Mouse (Mus musculus) T-helper 17 cell (primary cell): ENCODE results near the gene Gm4756.
"Not testable (repeated sequence)": the region's sequence is repeated elsewhere in the genome, so short reads cannot be mapped to it uniquely, and the experiment has no call there.

Experiments used
- in situ Hi-C, 2 experiments: fragments of 300-600 bp; cut with MboI, MseI; formaldehyde crosslinking; loops; 1 replicate in 1 of 2; 2 replicates in 1 of 2; pipeline ENCODE4 v1.15.1; 2025; ENCODE audit warnings: high pct_unique_total_duplicates in 2 of 2

Gm4756 gene

DNA sequence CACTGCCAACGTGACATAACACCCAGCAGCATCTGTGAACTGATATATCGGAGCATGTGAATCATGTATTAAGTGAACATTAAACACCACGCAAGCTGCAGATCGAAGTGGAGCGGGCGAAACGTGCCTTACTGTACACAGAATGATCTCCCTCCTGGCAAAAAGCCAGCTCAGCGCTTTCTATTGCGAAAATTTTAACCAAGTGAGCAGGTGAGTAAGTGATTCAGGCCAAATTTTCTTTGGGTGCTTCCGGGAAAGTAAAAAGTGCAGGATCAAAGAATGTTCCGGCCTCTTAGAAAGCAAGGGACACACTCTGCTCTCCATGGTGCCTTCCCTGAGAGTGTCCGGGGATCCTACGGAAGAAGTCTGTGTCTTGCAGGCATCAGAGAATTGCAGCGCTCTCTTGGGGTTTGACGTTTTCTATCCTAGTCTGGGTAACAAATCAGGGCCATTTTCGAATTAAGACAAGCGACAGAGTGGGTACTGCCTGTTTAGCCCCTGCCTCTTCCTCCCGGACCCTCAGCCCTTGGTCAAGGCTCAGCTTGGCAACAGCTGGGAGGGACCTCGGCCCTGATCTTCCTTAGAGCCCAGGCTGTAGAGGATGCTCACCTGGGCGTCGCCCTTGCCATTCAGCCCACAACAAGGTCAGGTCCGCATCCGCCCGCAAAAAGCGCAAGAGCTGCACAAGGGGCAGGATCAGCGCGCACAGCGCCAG is 14.7 kb upstream of the Gm4756 start:
- in situ Hi-C loops, result loop anchor here (5.0 to 25.0 kb wide), 4 partner anchors 98 to 577 kb away; partner anchors contain the start of genes Jkamp (in 1 of the 2) and L3hypdh (in 1 of the 2)

DNA sequence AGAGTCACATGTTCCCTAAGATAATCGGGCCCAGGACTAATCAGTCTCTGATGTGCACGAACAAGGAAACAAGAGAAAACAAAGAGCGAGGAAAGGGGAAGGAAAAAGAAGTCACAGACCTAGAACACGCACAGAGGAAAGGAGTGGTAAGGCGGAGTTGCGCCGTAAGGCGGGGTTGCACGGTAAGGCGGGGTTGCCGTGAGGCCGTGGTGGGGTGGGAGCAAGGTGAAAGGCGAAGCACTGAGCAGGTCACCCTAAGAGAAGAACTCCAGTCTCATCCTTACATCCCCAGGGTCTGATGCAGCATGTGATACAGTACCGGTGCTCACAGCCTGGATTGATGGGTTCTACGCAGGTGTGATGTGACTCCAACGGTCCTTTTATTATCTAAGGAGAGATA is 6.3 kb upstream of the Gm4756 start:
- in situ Hi-C loops, result loop anchor here in 1 of 2 experiments (25.0 kb wide), 1 partner anchor 568 kb away; the partner anchor contains the start of genes Jkamp and L3hypdh

DNA sequence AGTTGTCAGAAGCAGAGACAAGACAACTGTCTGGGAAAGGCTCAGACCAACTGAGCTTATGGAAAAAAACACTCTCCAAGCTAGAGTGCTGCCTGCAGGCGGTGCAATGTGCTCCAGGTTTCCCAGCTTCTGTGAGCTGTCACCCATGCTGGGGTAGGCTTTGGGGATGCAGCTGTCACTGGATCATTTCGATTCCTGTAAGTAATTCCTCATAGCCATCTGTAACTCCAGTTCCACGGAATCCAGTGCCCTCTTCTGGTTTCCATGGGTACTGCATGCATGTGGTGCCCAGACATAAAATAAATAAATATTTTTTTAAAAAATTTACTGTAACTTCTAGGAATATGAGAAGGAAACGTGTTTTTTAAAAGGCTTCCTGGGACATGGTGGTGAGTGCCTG is 5.2 kb upstream of the Gm4756 start:
- in situ Hi-C loops, result loop anchor here in 1 of 2 experiments (25.0 kb wide), 1 partner anchor 567 kb away; the partner anchor contains the start of genes Jkamp and L3hypdh

DNA sequence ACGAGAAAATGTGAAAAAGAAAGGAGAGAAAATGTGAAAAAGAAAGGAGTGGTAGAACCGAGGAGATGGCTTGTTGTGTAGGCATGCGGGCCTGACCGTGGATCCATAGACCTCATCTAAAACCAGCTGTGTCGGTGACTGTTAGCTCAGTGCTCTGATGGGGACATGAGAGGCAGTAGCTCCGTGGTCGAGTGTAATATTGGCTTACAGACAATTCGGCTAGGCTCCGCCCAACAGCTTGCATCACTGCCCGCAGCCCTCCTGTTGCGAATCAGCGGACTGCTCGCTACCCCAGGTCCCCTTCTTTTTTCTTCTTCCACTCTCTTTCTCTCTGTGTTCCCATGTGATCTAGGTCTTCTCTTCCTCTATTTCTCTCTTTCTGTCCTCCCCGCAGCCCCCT is 540 bp downstream of the Gm4756 start:
- in situ Hi-C loops, result no loop called here

DNA sequence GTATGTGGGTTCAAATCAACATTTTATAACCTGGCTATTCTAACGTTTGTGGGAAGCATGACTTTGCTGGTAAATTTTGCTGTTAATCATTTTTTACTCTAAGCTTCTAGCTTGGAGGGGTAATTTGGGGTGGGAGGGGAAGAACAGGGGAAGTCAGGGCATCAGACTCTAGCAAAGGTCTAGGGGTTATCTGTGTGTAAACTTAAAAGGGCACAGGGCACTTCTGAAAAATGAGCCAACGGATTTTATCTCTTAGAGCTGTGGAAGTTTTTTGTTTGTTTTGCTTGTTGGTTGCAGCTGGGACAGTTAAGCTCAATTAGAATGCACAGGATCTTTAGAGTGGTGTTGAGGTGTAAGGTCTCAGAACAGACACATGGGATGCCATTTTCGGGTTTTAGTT is 11.4 kb downstream of the Gm4756 start:
- in situ Hi-C loops, result loop anchor here in 1 of 2 experiments (10.0 kb wide), 1 partner anchor 153 kb away; no protein-coding TSS in a partner anchor

DNA sequence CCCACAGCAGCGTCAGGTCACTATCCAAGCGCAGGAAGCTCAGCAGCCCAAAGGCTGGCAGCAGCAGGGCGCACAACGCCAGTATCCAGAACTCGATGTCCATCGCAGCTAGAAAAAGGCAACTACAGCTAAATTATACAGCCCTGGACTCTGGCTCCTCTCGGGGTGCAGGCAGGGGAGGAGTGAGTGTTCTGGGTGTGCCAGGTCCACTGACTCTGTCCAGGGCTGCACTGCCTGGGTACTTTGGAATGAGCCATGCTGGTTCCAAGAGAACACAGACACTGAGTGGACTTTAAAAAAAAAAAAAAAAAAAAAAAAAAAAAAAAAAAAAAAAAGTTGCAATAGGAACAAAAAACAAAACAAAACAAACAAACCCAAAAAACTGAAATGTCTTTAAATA is 20.7 kb downstream of the Gm4756 start:
- in situ Hi-C loops, result no loop called here

DNA sequence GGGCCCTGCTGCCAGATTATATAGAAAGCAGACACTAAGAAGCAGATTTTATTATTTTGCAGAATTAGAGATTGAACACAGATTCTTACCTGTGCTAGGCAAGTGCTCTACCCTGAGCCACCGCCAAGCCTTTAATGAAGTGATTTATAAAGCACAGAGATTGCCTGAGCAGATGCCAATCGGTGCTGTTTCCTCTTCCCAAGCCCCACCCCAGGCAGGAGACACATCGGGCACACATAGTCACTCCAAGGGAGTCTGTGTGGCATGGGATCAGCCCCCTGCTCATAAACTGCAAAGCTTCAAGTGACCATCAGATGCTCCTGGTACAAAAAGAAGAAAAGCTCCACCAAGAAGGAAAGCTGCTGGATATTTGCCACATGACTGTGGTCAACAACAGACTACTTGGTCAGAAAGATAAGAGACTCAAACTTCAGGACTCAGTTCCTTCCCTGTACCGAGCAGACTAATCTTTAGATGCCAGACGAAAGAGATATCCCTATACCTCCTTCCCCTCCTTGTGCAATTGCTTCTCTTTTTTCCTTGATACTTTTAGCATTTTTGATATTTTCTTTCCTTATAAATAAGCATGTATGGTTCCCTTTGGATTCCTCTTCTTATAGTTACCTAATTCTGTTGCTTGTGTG is 26.5 kb downstream of the Gm4756 start:
- in situ Hi-C loops, result loop anchor here in 1 of 2 experiments (25.0 kb wide), 1 partner anchor 1889 kb away; no protein-coding TSS in a partner anchor

DNA sequence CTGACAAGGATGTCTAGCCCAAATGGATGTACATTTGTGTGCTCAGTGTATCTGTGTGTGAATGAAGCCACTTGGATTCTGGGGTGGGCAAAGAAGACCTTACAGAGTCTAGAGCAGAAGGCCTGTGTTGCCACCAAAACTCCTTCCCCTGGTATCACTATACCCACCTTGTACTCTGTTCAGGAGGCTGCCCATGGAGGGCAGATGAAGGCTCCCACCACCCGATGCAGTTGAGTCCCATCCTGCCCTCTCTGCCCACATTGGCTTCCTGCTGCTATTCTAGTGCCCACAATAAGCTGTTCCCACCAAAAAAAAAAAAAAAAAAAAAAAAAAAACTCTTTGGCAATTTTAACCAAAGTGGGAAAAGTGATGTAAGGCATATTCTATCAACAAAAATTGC is 28.0 kb downstream of the Gm4756 start:
- in situ Hi-C loops, result loop anchor here in 1 of 2 experiments (25.0 kb wide), 1 partner anchor 1891 kb away; no protein-coding TSS in a partner anchor

DNA sequence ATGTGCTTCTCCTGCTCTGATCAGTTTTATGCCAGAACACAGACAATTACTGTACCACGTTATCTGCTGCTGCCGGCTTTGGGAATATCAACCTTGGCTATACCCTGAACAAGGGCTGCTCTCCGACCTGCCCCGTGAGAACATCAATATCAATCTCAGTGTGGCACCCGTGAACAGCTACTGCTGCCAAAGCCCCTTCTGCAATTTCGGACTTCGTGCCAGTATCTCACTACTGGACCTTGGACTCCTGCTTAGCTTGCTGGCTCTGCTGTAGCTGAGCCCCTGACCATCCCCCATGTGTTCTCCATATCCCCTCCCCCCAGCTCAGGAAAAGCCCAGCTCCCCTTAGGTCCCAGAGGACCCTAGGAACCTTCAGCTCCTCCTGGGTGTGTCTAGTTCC is 28.6 kb downstream of the Gm4756 start:
- in situ Hi-C loops, result loop anchor here in 1 of 2 experiments (25.0 kb wide), 1 partner anchor 1891 kb away; no protein-coding TSS in a partner anchor

DNA sequence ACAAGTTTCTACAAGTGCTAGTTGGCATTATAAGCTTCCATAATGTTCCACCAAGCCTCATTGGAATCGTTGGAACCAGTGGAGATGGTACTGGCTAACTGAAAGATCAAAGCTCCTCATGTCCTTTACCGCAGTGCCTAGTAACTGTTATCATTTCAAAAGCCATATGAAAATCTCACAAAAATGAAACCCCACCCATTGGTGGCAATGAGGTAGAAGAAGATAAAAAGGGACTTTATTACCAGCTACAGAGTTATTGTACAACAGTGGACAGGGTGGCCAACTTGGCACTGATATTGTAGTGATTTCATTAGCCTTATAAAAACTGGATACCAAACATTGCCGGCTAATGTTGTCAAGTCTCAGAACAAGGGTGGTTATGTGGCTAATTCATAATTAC is 37.4 kb downstream of the Gm4756 start:
- in situ Hi-C loops, result loop anchor here in 1 of 2 experiments (25.0 kb wide), 1 partner anchor 1900 kb away; no protein-coding TSS in a partner anchor

DNA sequence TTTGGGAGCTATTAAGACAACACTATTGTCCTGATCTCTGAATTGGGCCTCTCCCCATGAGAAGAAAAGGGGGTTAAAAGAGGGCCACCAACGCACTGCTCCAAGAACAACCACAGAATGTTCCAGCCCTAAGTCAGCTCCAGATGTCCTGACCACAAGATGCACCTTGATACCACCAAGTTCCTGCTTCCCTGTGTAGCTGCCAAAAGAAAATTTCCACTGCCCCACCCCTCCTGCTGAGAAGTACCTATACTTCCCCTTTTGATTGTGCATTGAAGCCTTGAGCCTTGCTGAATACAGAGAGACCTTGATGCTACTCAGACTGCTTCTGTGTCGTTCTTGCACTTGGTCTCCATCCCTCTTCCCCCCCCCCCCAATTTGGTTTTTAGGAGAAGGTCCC is 50.7 kb downstream of the Gm4756 start:
- in situ Hi-C loops, result not testable (repeated sequence)

DNA sequence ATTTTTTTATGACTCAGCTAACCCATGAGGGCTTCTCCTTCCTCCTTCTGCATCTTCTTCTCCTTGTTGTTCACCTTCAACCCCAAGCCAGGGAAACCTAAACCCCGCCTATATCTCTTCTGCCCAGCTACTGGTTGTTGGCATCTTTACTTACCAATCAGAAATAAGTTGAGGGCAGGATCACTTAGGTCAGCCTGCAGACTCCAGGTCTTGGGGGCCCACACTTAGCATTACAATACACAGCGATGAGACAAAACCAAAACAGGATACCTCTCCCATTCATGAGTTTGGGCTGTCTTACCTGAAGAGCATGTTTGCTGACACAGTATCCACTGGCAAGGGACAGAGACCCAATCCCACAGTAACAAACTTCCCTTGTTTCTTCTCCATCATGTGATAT is 55.5 kb downstream of the Gm4756 start:
- in situ Hi-C loops, result no loop called here

DNA sequence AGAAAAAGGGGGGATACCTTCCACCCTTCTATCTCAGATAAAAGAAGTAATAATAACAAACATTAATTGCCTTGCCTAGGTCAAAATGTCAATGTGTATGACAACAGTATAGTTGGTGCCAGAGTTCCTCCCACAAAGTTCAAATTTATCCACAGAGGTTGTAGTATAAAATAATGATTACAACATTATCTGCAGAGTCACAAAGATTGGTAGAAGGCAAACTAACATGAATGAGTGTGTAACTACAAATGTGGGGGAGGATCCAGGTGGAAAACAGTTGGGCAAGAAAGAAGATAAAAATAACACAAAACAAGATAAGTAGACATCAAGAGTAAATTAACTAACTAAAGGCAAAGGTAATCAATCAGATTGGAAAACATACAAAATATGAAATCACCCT is 56.5 kb downstream of the Gm4756 start:
- in situ Hi-C loops, result no loop called here

DNA sequence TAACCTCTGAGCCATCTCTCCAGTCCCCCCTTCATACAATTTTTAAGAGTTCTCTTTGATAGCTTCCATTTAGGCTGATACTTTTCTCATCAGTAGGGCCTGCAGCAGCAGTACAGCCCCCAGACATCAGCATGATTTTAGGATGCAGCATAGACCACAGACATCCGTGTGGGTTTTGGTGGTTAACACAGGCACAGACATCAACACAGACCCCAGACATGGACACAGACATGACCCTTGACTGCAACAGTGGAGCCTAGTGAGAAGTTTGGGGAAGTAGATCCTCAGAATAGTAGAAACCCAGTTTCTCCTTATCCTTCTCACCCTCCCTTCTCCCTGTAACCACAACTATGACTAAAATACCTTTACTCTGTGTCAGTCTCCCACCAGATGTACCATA is 64.1 kb downstream of the Gm4756 start:
- in situ Hi-C loops, result loop anchor here in 1 of 2 experiments (5.0 kb wide), 1 partner anchor 888 kb away; no protein-coding TSS in a partner anchor

DNA sequence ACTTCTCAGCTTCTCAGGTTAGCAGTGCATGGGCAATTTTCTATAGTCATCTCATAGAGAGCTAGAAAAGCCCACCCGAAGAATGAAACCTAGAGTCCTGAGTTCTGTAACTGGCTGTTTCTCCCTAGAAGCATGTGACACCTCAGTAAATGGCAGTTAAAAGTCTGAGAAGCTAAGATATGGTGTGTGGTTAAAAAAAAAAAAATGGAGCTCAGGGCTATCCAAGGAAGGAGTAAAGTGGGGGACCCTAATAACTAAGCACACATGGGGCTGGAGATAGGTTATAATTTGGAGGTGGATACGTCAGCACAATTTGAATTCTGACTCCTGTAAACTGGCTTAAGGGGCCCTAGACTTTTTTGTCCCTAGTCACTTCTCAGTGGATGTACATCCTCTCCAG is 66.4 kb downstream of the Gm4756 start:
- in situ Hi-C loops, result no loop called here

DNA sequence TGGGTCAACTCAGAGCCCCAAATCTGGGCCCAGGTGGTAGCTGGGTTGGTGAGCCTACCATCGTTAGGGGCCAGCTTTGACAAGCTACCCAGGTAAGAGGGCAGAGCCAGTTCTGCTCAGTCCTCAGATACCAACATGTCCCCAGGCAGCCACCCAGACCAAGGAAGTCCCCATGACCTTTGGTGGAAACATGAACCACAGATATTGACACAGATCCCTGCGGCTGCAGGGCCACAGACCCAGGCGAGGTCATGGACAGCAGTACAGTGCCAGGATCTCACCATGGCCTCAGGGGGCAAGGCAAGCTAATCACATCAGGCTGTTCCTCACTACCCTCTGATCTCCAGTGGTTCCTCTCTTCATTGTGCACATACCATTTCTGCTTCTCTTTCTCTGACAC is 67.4 kb downstream of the Gm4756 start:
- in situ Hi-C loops, result no loop called here

DNA sequence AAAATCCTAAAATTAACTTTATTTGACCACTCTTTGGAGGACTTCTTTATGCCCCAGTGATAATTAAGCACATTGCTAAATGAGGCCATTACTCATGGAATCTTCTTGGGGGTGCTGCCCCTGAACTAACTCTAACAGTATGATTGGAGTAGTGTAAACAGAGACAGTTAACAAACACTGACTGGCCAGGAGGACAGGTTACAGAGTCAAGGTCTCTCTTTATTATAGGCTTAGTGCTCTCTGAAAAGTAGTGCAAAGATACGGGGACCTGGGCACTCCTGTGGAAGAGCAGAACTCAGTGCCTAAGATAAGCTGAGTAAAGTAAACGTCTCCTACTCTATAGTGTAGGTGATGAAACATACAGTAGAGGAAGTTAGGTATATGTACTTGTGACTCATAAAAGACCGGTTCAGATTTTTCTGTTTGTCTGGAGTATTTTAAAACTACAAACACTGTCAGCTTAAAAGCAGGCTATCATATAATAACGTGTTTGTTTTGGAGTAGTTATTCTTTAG is 85.1 kb downstream of the Gm4756 start:
- in situ Hi-C loops, result no loop called here

DNA sequence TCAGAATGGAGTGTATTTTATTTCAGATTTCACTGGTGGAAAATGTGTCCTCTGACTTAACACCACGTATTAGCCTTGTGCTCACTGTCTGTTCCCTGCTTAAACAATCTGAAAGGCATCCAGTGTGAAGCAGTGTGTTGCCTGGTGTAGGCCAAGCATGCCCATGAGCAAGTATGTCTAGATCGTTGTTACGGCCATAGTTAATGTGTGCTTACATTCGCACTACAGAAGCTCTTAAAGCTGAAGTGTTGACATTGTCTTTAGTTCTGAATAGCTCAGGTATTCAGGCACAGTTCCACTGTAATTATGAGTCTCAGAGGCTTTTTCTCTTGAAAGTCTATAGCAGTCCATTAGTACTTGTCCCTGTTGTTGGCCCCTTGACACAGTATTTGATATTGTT is 95.1 kb downstream of the Gm4756 start:
- in situ Hi-C loops, result loop anchor here in 1 of 2 experiments (5.0 kb wide), 1 partner anchor 938 kb away; no protein-coding TSS in a partner anchor

DNA sequence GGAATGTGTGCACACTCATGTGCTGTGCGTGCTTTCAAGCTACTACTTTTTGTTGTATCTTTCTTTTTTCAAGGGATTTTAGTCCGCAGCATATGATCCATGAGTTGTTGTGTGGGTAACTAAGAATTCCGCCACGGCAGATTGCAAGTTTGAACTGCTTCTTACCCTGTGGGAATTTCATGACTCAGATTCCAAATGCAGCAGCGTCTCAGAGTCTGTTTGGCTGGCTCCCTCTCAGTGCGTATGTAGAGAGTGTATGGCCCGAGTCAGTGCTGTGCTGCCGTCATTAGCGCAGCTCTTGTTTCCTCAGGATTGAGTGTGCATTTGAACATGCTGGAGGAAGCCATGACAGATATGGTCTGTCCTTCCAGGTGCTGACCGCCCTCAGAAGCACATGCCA is 110.9 kb downstream of the Gm4756 start:
- in situ Hi-C loops, result loop anchor here (10.0 kb wide), 2 partner anchors 454 to 1564 kb away; partner anchors contain the start of genes Jkamp (in 1 of the 2), L3hypdh (in 1 of the 2) and Psma3 (in 1 of the 2)

DNA sequence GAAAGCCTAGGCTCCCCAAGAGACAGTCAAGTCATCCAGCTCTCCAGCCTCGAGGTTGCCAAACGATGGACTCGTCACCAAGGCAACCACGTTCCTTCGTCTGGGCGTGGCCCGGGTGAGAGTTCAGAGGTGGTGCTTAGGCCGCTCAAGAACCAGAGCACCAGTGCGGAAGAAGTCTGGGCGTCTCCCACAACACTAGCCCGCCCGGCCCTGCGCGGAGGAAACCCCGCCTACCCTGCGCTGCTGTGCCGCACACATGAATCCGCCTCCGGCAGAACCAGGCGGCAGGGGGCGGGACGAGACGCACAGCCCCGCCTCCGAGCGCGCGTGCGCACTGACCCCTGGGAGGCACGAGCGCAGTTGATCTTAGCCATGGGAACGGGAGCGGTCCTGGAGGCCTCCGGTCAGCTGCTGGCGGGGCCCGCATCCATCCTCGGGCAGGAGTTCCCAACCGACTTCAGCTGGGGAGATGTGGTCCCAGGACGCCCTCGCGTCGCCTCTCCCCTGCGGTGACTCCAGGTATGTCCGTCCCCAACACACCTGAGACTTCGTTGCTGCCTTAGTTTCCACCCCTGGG is 113.4 kb downstream of the Gm4756 start, which contains the start of gene Pcnx4:
Gene Pcnx4 (plus strand): TSS at position 363 of the 577 bp plus-strand sequence.
- in situ Hi-C loops, result loop anchor here (10.0 kb wide), 2 partner anchors 451 to 1561 kb away; partner anchors contain the start of genes Jkamp (in 1 of the 2), L3hypdh (in 1 of the 2) and Psma3 (in 1 of the 2)

DNA sequence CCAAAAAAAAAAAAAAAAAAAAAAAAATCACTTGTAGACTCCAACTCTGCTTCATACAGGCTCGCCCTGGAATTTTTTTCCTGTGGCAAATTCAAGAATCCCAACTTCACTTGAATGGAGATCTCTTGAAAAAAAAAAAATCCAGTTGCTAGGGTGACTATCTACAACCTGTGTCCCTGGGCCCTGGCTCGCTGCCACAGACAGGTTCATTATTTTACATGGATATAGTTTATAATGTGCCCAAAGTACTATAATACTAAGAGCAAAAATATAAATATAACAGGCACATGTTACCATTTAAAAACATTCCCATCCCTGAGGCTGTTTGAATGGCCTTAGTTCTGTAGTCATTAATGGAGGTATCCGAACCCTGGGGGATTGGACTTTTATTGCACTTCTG is 113.9 kb downstream of the Gm4756 start:
- in situ Hi-C loops, result loop anchor here (10.0 kb wide), 2 partner anchors 451 to 1561 kb away; partner anchors contain the start of genes Jkamp (in 1 of the 2), L3hypdh (in 1 of the 2) and Psma3 (in 1 of the 2)
